Mouse (Mus musculus) frontal cortex, postnatal 36 days (tissue): ENCODE measurements at regions not wholly inside any gene's neighbourhood (a gene's known extent, or its start where the extent isn't known, plus 50 kb on each side); places are given as distances from the start of the nearest gene placed in this dataset.

Source experiments
- DNase-seq, 2 experiments: peaks; one replicate each; pipeline ENCODE4 v3.0.0; 2022; ENCODE audit warnings: low spot score in 2 of 2

DNA sequence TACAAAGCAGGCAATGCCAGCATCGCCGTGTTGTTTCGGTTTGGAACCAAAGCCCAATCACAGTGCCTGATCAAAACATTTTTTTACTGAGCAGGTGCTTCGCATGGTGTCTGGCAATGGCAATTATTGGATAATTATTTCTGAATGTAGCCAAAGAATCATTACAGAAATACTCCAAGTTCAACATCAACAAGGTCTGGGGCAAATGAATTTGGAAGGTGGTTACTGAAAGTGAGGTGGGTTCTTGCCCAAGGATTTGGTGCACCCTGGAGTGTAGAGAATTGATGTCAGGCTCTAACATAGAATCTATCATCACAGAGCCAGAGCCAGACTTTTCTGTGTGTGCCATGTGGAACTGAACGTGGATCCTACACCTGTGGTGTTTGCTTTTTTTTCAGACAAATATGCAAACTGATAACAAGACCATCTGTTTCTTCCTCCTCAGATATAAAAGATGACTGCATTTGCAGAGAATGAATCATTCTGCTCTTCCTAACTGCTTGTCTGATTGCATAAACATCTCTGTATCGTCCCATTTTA is 2240.9 kb upstream of the Gm7489 start:
- DNase-seq = peak in 1 of 2 experiments; percentile 42

DNA sequence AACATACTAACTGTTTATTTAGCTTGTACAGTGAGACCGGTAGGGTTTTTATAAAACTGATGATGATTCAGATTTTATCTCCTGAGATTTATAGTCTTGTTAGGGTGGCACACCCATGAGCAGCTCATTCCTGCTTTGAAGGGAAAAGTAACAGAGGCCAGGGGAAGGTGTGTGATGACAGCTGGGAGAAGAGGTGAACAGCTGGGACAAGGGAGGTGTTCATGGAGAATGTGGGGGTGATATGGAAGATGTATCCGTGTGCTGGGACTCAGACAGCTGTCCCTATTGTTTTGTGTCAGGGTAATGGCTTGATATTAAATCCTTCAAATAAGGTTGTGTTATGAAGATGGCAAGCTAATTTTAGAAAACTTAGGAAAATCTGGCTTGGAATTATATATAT is 2238.4 kb upstream of the Gm7489 start:
- no peak for DNase-seq

DNA sequence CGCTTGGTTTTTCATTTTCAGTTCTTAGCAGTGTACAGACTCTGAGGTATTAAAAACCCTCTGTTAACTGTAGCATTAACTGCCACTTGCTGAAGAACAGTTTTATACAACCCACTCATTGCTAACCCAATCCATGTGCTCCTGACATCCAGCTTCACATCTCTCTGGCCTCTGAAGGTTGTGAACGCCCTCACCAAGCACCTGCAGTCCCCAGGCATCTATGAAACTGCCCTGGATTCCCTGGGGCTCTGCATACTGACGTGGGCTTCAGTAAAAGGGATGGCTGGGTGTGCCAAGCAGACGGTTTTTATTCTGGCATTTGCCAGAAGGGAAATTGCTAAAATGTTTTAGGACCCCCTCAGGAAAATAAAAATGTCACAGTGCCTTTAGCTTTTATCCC is 2232.2 kb upstream of the Gm7489 start:
- DNase-seq = no peak

DNA sequence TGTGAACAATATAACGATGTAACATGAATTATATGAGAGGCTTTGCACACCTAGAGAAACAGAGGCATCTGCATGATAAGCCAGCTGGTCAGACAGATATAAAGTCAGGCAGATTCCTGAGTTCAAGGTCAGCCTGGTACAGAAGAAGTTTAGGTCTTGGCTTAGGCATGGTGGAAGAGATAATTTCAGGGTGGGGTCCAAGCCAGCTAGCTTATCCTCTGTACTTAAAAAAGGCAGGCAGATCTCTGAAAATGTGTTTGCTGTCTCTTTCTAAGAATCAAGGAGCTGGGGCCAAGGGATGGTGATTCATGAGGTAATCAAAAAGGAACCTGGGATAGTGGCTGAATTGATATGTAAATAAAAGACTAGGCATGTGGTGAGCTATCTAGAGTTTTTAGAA is 2227.1 kb upstream of the Gm7489 start:
- no peak for DNase-seq

DNA sequence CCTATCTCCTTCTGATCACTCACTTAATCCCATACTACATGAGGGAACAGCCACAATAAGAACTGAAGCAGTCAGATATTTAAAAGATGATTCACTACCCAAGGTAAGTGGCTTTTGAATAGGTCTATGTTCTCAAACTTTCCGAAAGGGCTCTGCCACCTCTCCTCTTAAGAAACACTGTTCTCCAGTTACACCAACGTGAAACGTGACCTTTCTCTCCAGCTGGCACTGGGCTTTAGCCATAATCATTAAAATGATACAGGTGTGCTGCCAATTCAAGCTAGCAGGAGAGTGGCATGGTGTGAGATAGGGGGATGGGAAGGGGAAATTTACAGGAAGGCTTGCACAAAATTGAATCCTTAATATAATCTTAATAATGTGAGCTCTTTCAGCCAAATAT is 2216.4 kb upstream of the Gm7489 start:
- DNase-seq = no peak

DNA sequence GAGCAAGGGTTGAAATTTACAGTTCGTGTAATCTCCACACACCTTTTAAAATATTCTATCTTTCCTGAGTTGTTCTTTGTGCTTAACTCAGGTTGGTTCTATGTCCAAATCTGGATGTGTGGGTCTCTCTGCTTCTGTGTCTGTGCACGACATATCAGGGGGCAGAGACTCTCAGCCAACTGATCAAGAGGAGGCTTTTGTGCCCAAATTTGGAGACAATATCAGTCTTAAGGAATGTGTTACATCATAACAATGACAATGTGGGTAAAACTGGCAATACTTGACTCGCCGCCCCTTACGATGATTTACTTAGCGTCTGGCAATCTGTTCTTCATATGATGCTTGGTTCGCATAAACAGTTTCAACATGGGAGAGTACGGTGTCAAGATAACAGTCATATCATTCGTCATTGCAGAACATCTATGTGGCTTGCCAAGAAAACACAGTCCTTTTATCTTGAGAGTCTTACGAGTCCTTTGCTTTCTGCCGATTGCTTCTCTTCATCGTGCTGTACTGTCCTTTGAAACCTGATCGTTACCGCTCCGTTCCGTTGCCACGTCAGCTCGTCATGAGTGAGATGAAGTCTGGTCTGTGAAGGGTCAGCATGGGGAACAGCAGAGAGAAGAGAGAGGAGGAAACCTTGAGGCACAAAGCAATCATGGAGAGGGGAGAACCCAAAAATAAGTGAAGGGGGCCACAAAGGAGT is 2212.9 kb upstream of the Gm7489 start:
- DNase-seq = no peak

DNA sequence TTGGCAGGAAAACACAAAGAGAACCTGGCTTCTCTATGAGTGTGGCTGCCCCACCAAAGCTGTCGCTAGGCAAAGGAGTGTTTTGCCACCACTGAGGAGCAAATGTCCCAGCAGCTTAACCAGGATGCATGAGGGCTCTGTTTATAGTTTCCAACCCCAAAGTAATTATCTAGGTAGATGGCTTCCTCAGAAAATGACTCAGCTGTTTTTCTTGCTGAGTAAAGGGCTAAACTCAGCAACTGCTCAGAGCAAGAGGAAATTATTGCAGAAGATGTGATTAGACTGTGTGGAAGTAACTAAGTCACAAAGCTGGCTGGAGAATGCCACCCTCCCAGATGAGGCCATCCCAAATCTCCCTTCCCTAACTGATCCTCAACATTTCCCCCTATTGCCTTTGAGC is 2211.2 kb upstream of the Gm7489 start:
- DNase-seq = no peak

DNA sequence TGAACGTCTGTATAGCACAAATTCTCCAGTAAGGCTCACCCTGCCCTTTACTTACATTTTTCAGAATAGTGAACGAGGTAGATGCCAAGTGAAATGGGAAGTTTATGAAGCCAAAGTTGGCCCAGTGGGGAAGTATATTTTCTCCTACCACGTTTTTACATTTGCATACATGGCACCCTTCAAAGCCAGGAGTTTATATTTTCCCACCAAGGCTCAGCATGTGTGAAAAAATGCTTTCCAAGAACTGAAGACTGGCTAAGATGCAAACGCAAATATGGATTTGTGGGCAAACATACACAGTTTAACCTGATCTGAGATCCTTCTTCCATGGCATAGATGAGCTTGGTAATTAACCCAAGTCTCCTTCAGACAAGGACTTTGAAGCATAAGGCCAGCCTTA is 2209.4 kb upstream of the Gm7489 start:
- no peak for DNase-seq

DNA sequence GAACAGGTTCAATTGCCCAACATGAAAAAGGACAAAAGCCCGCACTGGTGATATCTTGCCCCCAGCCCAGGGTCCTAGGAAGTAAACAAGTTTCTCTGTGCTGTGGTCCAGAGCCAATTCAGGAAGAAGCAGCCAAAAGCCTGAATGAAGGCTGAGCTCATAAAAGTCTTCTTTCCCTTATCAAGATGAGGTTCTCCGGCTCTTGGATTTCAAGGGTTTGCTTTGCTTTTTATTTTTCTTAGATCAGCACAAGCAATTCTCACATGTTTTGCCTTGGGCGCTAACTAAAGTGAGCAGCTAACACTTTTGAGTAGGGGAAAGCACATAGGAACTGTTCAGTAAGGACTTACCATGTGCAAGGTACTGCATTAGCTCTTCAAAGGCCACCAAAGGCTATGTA is 2208.0 kb upstream of the Gm7489 start:
- no peak for DNase-seq

DNA sequence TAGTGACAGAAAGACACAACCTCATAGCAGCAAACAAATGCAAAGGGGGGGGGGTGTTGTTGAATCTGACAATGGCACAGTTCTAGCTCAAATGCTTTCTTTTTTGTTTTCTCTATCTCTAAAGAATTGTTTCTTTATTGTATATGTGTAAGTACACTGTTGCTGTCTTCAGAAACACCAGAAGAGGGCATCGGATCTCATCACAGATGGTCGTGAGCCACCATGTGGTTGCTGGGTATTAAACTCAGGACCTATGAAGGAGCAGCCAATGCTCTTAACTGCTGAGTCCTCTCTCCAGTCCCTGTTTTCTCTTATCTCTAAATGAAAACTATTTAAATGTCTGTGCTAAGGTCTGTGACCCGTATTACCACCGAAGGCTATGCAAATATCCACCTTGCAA is 2207.4 kb upstream of the Gm7489 start:
- no peak for DNase-seq

DNA sequence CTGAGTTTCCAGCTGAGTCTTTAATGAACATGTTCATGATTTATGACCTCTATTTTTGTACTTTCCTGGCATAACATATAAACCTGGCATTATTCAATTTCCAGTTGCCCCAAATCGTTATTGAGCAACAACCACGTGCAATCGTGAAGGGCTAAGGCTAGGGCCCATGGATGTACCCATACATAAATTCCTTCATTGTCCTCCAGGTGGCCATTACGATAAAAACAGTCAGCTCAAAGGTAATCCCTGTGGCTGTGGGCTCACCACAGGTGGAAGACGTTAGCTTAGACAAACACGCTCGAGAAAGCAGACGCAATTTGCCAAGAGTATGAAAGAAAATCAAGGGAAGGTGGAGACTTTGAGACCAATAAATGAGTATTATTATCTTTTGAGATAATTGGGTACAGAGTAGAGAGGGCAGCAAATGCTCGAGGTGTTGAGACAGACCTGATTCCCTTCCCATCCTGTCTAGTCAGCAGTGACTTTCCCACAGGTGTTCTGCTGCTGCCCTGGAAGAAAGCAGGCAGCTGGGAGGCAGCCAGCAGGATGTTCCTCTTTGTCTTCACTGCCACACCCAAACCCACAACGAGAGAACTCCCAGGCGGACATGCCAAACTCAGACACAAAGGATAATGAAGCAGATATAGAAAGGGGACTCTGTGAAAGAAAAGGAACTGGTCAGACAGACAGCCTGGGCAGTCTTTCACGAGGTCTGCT is 2205.4 kb upstream of the Gm7489 start:
- no peak for DNase-seq

DNA sequence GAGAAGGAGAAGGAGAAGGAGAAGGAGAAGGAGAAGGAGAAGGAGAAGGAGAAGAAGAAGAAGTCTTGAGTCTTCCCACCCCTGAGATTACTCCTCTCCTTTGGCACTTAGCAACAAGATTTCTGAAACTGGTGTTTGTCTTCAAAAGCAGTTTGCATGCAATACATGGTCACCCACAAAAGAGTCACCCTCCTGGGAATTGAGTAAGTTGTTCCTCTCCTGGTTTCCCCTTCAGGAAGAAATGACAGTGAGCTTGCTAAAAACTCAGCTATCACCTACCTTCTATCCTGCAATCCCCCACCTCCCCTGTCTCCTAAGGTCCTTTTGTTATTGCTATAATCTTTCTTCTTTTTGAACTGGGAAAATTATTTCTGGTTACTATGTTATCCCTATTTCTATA is 2204.2 kb upstream of the Gm7489 start:
- DNase-seq = no peak

DNA sequence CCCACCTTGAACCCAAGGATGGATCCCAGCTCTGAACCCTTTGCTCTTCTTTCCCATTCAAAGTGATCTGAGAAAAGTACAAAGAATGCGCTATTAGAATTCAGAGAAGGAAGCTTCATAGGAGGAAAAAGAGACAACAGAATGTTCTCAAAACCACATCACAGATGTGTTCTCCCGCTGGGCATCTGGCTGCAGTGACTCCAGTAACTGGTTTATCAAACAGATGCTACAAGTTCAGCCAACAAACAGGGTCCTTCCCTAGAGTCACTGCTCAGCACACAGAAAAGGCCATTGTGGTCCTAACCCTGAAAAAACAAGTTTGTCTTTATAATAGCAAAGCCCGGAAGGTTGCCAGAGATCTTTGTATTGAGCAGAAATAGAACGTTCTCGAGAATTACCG is 2203.5 kb upstream of the Gm7489 start:
- no peak for DNase-seq

DNA sequence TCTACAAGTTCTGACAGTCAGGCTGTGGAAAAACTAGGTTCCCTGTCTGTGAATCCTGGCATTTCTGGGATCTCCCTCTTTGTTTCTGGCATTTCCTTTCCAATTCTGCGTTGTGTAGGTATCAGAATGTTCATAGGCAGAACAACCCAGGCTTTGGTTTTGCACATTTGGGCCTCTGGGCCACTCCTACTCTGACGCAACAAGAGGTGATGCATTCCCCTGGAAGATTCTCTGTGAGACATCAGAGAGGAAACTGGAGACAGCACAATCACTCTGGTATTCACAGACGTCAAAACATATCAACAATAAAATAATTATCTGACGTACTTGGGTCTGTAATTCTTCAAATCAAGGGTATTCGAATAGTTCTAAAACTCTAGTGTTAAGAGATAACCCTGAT is 2202.4 kb upstream of the Gm7489 start:
- no peak for DNase-seq

DNA sequence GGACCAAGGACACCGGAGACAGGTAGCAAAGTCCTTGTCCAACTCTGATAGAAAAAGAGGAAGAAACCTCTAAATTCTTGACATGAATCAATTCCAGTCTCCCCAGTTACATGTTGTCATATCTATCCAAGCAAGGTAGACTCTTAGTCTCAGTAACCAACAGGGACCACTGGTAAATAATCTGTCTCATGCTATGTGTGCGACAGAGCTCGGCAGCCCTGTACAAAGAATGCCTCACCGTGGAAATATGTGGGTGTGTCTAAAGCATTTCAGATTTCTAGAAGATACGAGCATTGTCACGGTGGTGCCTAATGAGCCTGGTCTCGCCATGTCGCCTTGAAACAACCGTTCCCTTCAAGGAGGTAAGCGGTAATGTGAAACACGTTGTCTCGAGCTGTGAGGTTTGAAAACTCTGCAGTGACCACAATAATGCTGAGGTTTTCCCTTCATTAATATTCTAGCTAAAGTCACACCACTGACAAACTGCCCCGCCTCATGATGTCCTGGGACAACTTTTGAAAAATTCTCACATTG is 2197.6 kb upstream of the Gm7489 start:
- no peak for DNase-seq

DNA sequence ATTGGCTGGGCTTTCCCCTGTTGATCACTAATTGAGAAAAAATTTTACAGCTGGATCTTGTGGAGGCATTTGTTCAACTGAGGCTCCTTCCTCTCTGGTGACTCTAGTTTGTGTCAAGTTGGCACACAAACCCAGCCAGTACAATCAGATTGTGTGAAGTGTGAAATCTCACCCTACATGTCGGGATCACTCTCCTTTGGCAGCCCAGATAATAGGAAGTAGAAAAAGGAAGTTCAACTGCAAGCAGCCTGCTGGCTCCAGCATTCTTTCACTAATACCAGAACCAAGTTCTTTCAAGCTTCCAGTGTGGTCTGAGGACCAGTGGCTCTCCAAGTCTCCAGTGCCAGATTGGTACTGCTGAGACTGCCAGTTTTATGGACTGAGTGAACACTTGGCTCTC is 2195.2 kb upstream of the Gm7489 start:
- no peak for DNase-seq

DNA sequence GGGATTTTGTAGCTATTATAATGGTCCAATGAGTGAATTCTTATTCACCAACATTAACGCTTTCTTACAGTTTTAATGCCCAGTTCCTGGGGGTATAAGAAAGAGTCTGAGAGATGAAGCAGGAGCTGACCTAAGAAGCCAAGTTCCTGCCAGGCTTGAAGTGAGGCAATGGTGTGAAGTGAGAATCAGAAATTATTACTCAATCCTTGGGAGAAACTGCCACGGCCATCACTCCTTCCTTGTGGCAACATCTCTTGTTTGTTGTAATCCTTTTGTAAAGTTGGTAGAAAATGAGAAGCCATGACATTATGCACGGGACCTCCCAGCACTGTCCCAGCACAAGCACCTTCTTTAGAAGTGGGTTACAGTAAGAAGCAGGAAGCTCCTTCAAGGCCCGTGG is 2192.0 kb upstream of the Gm7489 start:
- DNase-seq = no peak

DNA sequence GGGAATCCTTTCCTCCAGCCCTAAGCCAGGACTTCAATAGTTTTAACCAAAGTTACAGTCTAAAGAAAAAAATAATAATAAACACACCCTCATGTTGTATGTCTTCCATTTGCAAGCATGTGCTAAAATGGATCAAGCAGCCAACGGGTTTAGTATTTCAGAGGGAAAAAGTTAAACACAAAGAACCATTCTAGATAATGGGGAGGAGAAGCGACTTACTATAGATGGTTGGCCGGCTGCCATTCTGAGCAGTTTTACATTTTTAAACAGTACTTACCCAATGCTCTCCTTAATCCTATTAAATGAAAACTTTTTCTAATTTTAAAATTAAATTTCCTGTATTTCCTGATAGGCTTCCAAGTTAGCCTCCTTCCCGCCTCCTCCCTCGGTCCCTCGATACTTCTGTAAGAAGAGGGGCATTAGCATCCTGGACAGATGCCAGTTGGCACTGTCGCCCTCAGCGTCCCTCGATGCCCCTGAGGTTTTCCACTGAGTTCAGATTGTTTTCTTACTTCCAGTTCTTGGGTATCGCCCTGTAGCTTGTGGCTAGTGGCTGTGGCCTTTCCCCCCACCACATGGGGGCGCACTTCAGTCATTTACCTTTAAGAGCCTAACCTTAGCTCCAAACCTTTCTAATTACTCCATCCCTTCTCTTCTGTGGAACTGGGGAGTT is 2188.2 kb upstream of the Gm7489 start:
- DNase-seq = peak; percentile 26 to 40

DNA sequence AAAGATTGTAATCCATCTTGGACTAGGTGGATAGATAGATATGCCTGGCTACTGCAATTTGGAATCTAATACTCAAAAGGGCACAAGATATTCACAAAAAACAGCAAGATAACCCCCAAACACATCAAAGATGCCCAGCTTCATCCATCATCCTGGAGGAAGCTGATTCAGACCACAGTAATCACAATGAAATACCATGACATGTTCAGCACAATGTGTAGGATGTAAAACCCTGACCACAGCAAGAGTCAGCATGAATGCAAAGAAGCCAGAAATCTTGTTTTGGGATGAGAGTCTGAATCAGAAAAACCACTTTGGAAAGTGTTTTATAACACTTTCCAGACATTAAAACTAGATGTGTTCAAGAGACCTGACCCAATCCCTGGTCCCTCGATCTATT is 2180.5 kb upstream of the Gm7489 start:
- no peak for DNase-seq

DNA sequence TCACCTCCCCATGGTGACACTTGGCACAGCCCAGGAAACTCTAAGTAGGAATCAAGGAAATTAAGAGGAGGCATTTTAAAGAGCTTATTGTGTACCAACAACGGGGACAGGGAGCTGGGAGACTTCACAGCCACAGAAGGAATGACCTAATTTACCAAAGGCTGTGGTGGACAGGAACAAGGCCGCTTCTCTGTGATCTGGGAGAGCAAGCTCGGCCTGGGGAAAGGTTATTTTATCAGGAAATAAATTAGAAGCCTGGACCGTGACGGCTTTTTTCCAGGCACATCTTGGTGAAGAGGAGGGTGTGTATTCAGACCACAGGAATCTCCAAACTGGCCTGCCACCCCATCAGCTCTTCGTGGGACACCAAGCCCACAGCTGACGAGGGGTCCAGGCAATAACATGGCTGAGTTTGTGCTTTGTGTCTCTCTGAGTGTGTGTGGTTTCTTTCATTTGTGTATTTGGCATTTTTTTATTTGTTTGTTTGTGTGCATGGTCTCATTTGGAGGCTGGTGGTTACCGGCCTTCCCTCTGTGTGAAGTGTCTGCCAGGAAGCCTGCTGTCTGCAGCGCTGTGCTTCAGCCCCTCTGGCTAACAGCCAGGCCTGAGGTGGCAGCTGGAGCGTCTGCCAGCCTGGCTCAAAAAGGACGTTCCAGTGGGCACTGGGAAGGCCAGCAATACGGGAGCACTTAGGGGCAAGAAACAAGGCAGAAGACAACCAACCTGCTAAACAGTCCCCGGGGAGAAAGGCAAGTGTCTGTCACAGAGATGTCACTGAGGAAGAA is 2174.6 kb upstream of the Gm7489 start:
- peak; percentile 30 to 61 for DNase-seq

DNA sequence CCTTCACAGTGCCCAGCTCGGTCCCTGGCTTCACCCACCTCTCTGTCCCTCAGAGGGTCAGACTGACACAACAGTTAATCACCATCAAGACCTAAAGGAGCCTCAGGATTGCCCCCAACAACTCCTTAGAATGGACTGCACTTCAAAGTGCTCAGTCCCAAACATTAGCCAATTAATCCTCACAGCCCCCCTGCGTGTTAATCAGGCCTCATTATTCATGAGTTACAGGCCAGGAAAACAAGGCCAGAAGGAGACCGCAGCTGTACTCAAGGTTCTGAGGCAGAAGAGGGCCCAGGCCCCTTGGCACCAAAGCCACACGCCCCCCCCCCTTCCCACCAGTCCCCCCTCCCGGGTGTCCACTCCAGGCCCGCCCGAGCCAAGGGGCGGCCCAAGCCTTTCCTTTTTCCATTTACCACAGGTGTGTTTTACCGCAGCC is 2163.8 kb upstream of the Gm7489 start:
- DNase-seq = no peak

DNA sequence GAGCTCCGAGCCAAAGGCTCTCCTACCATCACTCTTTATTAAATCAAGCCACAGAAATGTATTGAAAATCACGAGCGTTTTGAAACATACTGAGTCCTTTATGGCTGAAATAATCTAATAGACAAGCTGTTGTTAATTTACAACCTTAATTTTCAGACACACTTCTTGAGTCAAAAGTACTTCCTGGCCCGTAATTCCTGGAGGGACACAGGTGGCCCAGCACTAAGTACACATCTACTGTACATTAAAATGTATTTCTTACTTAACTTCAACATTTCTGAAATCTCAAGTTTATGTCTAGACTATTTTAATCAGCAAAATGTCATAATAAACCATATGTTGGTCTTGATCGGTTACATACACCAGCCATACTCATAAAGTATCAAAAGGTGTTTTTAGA is 2163.3 kb upstream of the Gm7489 start:
- no peak for DNase-seq
